Mouse (Mus musculus): Measurements from ENCODE around the gene Tgfbr3. TPM values are rescaled to one million over a fixed set of nuclear protein-coding genes. Genes with fewer than 3 reads are reported as not detected.

Gene Tgfbr3
- polyA plus RNA-seq, 1 experiment from 2014 or later = 4.4 TPM

DNA sequence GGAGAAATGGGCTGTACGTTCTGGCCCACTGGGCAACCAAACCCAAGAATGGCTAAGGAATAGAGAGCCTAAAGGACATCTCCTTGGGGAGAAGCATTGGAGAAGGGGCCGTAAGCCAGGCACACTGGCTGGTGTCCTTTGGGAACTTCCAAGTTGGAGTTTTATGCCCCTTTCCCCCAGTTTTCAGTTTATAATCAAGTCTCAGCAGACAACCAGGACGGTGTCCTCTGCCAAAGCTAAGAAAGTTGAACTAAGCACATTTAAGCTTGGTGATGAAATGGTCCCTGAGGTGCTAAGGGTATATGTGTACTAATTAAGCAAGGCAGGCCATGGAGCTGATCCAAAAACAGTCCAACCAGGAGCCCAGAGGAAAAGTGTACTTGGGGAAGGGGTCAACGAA is 124.6 kb downstream of the Tgfbr3 start:
- Histone ChIP-seq H3K27ac (ENCODE audit: low read depth) (peak overlapping the region; percentile 1; the same call in 1 of the 2 replicates), H3K36me3 (replicated peaks; ENCODE audit: insufficient read depth, low read length) (no peaks in the 10 kb centered on the region), H3K4me1 (ENCODE audit: insufficient read depth) (peaks cover 18% of the 10 kb centered on the region), H3K4me3 (ENCODE audit: low read depth, low read length) (no peak overlapping the region), H3K27me3 (ENCODE audit: insufficient read depth, low read length) (no peaks in the 10 kb centered on the region), H3K9me3 (ENCODE audit: low read length) (no peaks in the 10 kb centered on the region), H3K4me2 (ENCODE audit: low read depth, low read length) (no peak overlapping the region), H3K9ac (replicated peaks) (no peak overlapping the region)
- DNase-seq = no peak
- WGBS (ENCODE audit: insufficient replicate concordance) = 80% methylated on average over 4 of the region's 4 CpGs
- ATAC-seq = no peak
- no peak for TF ChIP-seq EP300 (IDR thresholded peaks at IDR 0.05; ENCODE audit: low read depth)
- no peak for TF ChIP-seq CTCF (IDR thresholded peaks at IDR 0.05; ENCODE audit: low read depth)

DNA sequence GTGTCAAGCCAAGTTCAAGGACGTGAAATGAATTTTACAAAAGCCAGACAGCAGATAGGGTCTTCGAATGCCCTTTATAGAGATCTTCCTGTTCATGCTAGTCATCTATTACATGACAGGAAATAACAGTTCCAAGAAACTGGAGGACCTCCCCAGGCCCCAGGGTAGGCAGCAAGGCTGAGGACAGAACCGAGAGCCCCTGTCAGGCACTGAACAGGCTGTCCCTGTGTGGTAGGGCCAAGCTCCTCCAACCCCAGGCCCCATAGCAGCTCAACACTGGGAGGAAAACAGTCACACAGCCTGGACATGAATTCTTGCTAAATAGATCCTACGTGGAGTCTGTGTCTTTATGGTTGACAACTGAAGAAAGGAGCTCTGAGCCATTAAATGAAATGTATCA is 125.3 kb downstream of the Tgfbr3 start:
- no peak overlapping the region for H3K27ac ChIP-seq (ENCODE audit: low read depth)
- H3K4me2 ChIP-seq (ENCODE audit: low read depth, low read length) = no peak overlapping the region
- no peaks in the 10 kb centered on the region for H3K9me3 ChIP-seq (ENCODE audit: low read length)
- H3K36me3 ChIP-seq (replicated peaks; ENCODE audit: insufficient read depth, low read length) = no peaks in the 10 kb centered on the region
- DNase-seq (no peak), ATAC-seq (no peak)
- H3K27me3 ChIP-seq (ENCODE audit: insufficient read depth, low read length) = no peaks in the 10 kb centered on the region
- H3K4me1 ChIP-seq (ENCODE audit: insufficient read depth) = peaks cover 18% of the 10 kb centered on the region
- 54% methylated on average over 4 of the region's 4 CpGs for WGBS (ENCODE audit: insufficient replicate concordance)
- TF ChIP-seq EP300 (IDR thresholded peaks at IDR 0.05; ENCODE audit: low read depth) (no peak), CTCF (IDR thresholded peaks at IDR 0.05; ENCODE audit: low read depth) (no peak)
- H3K4me3 ChIP-seq (ENCODE audit: low read depth, low read length) = no peak overlapping the region
- H3K9ac ChIP-seq (replicated peaks) = no peak overlapping the region

DNA sequence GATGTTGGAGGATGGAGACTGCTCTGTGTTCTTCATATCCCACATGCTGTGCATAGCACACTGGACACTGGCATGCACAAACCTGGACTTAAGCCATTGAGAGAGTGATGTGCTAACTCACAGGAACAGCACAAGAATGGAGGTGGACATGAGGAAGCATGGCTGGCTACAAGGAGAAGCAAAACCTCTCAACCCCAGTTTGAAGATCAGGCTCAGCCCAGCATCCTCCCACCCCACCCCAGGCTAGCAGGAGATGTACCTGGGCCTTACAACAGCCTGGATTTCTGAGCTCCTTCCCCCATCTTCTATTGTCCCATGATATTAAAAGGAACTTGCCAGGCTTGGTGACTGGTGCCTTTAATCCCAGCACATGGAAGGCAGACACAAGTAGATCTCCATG is 126.1 kb downstream of the Tgfbr3 start:
- H3K4me2 ChIP-seq (ENCODE audit: low read depth, low read length) = no peak overlapping the region
- DNase-seq (no peak), ATAC-seq (no peak)
- TF ChIP-seq EP300 (IDR thresholded peaks at IDR 0.05; ENCODE audit: low read depth) = no peak
- TF ChIP-seq CTCF (IDR thresholded peaks at IDR 0.05; ENCODE audit: low read depth) = no peak
- no peaks in the 10 kb centered on the region for H3K36me3 ChIP-seq (replicated peaks; ENCODE audit: insufficient read depth, low read length)
- H3K9ac ChIP-seq (replicated peaks) = no peak overlapping the region
- H3K4me3 ChIP-seq (ENCODE audit: low read depth, low read length) = no peak overlapping the region
- H3K27ac ChIP-seq (ENCODE audit: low read depth) = no peak overlapping the region
- no peaks in the 10 kb centered on the region for H3K27me3 ChIP-seq (ENCODE audit: insufficient read depth, low read length)
- no peaks in the 10 kb centered on the region for H3K9me3 ChIP-seq (ENCODE audit: low read length)
- peaks cover 18% of the 10 kb centered on the region for H3K4me1 ChIP-seq (ENCODE audit: insufficient read depth)

DNA sequence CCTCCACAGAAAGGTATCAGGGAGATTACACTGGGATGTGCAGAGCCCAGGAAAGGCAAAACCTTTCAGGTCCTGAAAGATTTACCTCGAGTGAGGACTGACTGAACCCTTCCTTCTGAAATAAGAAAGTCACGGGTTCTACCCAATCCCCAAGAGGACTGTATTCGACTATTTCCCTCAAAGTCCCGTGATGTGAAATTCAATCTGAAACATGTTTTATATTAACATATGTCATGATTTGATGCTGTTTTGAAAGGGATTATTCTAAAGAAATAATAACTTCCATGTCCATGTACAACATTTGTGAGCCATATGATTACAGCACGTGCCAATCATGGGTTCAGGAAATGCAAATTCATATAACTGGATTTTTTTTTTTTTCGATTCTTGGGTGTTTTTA is 126.6 kb downstream of the Tgfbr3 start:
- H3K27ac ChIP-seq (ENCODE audit: low read depth) = no peak overlapping the region
- no peaks in the 10 kb centered on the region for H3K9me3 ChIP-seq (ENCODE audit: low read length)
- no peak overlapping the region for H3K9ac ChIP-seq (replicated peaks)
- no peaks in the 10 kb centered on the region for H3K36me3 ChIP-seq (replicated peaks; ENCODE audit: insufficient read depth, low read length)
- H3K4me3 ChIP-seq (ENCODE audit: low read depth, low read length) = no peak overlapping the region
- DNase-seq (no peak), ATAC-seq (no peak)
- 76% methylated on average over 6 of the region's 6 CpGs for WGBS (ENCODE audit: insufficient replicate concordance)
- no peaks in the 10 kb centered on the region for H3K27me3 ChIP-seq (ENCODE audit: insufficient read depth, low read length)
- no peak overlapping the region for H3K4me2 ChIP-seq (ENCODE audit: low read depth, low read length)
- peaks cover 18% of the 10 kb centered on the region for H3K4me1 ChIP-seq (ENCODE audit: insufficient read depth)
- TF ChIP-seq EP300 (IDR thresholded peaks at IDR 0.05; ENCODE audit: low read depth) = no peak

DNA sequence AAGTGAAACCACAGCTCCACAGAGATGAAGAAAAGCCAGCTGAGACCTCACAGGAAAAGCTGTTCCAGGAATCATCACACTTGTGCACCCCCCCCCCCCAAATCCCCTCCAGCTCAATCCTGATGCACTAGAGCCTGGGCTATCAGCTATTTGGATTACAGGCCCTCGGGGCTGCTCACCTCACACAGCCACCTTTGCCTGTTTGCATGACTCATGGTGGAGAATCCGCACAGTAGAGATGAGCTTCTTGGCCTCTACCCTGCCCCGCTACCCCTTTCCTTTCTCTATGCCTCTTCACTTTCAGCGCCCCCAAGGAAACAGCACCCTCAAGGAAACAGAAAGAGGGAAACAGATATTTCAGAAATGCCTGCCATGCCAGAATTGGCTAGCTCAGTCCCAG is 127.1 kb downstream of the Tgfbr3 start:
- H3K9me3 ChIP-seq (ENCODE audit: low read length) = no peaks in the 10 kb centered on the region
- H3K4me2 ChIP-seq (ENCODE audit: low read depth, low read length) = no peak overlapping the region
- WGBS (ENCODE audit: insufficient replicate concordance) = 68% methylated on average over 4 of the region's 4 CpGs
- H3K9ac ChIP-seq (replicated peaks) = no peak overlapping the region
- no peak overlapping the region for H3K4me3 ChIP-seq (ENCODE audit: low read depth, low read length)
- H3K4me1 ChIP-seq (ENCODE audit: insufficient read depth) = peaks cover 16% of the 10 kb centered on the region
- TF ChIP-seq EP300 (IDR thresholded peaks at IDR 0.05; ENCODE audit: low read depth) (no peak), CTCF (IDR thresholded peaks at IDR 0.05; ENCODE audit: low read depth) (no peak)
- ATAC-seq (no peak), DNase-seq (no peak)
- H3K27me3 ChIP-seq (ENCODE audit: insufficient read depth, low read length) = no peaks in the 10 kb centered on the region
- H3K36me3 ChIP-seq (replicated peaks; ENCODE audit: insufficient read depth, low read length) = no peaks in the 10 kb centered on the region
- no peak overlapping the region for H3K27ac ChIP-seq (ENCODE audit: low read depth)

DNA sequence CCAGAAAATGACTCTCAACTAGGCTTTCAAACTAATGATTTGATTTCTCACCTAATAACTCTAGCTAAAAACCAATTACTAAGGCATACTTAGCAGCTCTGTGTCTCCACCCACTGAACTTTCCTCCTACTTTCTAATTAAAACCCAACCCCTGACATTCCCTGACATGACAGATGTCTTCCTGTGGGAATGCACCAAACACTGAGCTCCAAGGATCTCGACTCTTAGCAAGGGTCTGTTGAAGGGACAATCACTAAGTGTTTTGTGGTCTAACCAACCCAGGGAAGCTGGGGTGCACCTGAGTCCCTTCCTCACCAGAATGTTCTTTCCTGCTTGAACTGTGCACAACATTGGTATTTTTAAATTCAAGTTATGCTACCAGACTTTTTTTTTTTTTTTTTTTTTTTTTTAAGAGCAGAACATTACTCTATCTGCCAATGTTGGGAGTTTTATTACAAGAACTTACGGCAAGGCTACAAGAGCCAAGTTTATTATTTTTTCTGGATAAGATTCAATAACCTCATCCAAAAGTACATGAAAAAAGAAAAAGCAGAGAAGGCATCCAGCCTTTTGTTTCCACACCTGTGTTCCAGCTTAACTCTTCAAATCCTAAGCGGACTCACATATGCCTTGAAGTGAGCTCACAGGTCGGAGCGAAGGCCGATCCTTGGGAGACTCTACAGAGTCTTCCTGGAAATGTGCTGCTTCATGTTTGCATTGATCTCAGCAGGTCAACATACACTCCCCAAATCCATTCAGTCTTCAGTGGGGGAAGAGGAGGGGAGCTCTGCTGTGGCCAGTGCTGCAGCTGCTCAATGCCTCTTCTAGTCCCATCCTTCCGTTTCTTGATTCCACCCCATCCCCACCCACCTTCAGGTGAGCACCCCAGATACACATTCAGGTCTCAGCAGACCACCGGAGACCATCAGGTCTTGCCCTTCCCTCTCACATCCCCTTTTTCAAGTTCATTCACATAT is 129.2 kb downstream of the Tgfbr3 start:
- H3K27me3 ChIP-seq (ENCODE audit: insufficient read depth, low read length) = no peaks in the 10 kb centered on the region
- H3K27ac ChIP-seq (ENCODE audit: low read depth) = no peak overlapping the region
- no peak overlapping the region for H3K9ac ChIP-seq (replicated peaks)
- no peak overlapping the region for H3K4me2 ChIP-seq (ENCODE audit: low read depth, low read length)
- 77% methylated on average over 8 of the region's 8 CpGs for WGBS (ENCODE audit: insufficient replicate concordance)
- ATAC-seq (no peak), DNase-seq (no peak)
- H3K9me3 ChIP-seq (ENCODE audit: low read length) = no peaks in the 10 kb centered on the region
- no peak overlapping the region for H3K4me3 ChIP-seq (ENCODE audit: low read depth, low read length)
- H3K4me1 ChIP-seq (ENCODE audit: insufficient read depth) = no peaks in the 10 kb centered on the region
- H3K36me3 ChIP-seq (replicated peaks; ENCODE audit: insufficient read depth, low read length) = no peaks in the 10 kb centered on the region
- no peak for TF ChIP-seq CTCF (IDR thresholded peaks at IDR 0.05; ENCODE audit: low read depth)
- no peak for TF ChIP-seq EP300 (IDR thresholded peaks at IDR 0.05; ENCODE audit: low read depth)
